Mouse (Mus musculus): ENCODE measurements at regions not wholly inside any gene's neighbourhood (a gene's known extent, or its start where the extent isn't known, plus 50 kb on each side); places are given as distances from the start of the nearest gene placed in this dataset.

DNA sequence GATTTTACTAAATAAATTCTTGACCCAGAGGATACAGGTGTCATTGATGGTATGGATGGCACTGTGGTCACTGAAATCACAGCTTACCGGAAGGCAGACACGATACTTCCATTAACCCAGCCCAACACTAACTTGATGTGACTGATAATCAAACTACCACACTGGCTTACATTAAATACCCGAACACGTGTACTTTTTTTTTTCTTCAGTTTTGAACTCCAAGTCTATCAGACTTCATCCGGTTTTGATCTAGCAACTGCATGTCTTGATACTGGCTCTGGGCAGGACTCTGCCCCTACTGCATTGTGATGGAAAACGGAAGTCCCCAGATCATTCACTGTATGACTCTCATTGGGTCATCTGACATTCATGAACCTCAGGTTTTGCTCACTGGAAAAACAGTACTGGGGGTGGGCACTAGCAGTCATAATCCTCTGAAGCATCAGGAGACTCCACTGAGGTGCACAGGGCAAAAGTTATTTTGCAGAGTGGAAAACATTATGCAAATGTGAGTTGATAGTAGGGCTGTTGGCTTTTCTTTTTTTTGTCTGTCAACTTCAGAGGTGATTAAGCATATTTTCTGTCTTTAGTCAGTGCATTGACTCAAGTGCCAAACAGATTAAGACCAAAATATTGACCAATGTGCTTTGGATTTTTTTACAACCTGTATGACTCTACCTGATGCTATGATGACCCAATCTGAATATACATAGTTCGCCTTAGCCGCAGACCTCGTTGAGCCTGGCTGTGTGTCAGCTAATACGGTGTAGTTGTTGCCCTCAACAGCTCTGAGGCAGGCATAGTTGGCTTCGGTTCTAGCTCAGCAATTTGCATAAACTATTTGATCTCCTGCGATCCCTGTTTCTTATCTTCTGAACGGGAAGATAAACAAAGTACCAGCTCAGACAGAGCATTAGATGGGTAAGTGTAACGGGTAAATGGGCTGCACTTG lies 174.1 kb upstream of the Cited2 start:
- H3K36me3 ChIP-seq (ENCODE audit: control insufficient read depth, insufficient read depth, low read length), result no peaks in the 10 kb centered on the region
- no peak overlapping the region for H3K9ac ChIP-seq (ENCODE audit: low read depth, low read length)
- H3K27me3 ChIP-seq (ENCODE audit: control insufficient read depth, insufficient read depth, low read length), result no peaks in the 10 kb centered on the region
- H3K4me3 ChIP-seq (ENCODE audit: low read depth, low read length), result no peak overlapping the region
- no peak overlapping the region for H3K4me2 ChIP-seq
- ATAC-seq (replicated peaks; ENCODE audit: insufficient number of reproducible peaks, low FRiP score, low TSS enrichment), result no peak
- H3K4me1 ChIP-seq (ENCODE audit: control insufficient read depth, insufficient read depth, low read length), result peaks cover 8% of the 10 kb centered on the region
- H3K27ac ChIP-seq (ENCODE audit: low read depth, low read length), result no peak overlapping the region
- H3K9me3 ChIP-seq (replicated peaks; ENCODE audit: control insufficient read depth, low read length), result no peaks in the 10 kb centered on the region
- 61% methylated on average over 14 of the region's 14 CpGs for WGBS (ENCODE audit: insufficient replicate concordance)

DNA sequence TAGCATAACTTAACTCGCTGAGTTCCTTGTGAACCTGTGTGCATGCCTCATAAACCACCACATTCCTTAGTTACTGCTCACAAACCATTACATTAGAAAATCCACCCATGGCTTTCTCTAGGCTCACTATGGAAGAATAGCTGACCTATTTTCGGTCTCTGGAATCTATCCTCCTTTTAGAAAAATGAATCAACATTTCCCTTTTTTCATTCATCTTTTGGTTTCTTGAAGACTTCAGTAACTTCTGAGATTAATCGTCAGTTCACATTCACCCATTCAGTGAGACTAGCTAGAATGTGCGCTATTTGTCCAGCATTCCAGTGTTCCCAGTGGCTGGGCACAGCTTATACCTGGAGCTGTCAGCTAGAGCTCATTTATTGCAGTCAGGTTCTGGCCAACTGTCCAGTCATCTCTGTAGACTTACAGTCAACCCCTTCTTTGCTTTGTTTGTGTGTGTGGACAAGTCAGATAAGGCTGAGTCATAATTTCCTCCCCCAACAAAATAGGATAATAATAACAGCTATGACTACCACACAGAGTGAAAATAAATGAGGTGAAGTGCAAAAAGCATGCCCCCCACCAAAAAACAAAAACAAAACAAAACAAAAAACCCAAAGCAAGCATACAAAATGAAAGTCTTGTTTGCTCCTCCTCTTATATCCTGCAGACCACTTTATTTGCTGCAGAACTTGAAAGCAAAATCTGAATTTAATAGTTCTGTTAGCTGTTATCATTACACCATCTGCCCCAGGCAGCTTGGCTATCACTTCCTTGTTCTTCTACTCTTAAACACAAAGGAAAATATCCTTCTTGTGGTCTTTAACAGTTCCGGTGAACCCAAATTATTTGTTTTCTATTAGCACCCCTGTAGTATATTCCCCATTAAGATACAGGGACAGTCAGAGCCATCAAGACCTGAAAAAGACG lies 173.0 kb upstream of the Cited2 start:
- Histone ChIP-seq H3K9me3 (replicated peaks; ENCODE audit: control insufficient read depth, low read length) (no peaks in the 10 kb centered on the region), H3K27me3 (ENCODE audit: control insufficient read depth, insufficient read depth, low read length) (no peaks in the 10 kb centered on the region), H3K4me2 (no peak overlapping the region), H3K4me3 (ENCODE audit: low read depth, low read length) (no peak overlapping the region), H3K36me3 (ENCODE audit: control insufficient read depth, insufficient read depth, low read length) (no peaks in the 10 kb centered on the region), H3K27ac (ENCODE audit: low read depth, low read length) (no peak overlapping the region), H3K4me1 (ENCODE audit: control insufficient read depth, insufficient read depth, low read length) (peaks cover 8% of the 10 kb centered on the region), H3K9ac (ENCODE audit: low read depth, low read length) (no peak overlapping the region)
- WGBS (ENCODE audit: insufficient replicate concordance), result 82% methylated on average over 6 of the region's 6 CpGs
- ATAC-seq (replicated peaks; ENCODE audit: insufficient number of reproducible peaks, low FRiP score, low TSS enrichment), result 0 out of 2 replicates have a peak, but pooled peaks have one; percentile 39

DNA sequence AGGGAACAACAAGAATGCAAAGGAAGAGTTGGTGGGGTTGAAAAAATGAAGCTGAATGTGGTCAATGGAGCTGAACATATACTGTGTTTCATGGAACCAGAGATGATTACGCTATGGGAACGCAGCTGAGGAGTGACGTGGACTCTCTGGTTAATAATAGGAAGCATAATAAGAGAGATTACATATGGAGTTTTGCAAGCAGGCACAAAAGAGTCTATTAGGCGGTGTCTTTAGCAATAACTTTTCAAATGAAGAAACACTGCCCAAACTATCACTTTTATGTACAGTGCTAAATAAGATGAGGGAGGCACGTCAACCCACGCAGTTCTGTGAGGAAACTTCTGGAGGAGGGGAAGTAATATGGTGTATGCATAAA lies 172.4 kb upstream of the Cited2 start:
- peaks cover 8% of the 10 kb centered on the region for H3K4me1 ChIP-seq (ENCODE audit: control insufficient read depth, insufficient read depth, low read length)
- no peaks in the 10 kb centered on the region for H3K36me3 ChIP-seq (ENCODE audit: control insufficient read depth, insufficient read depth, low read length)
- H3K9me3 ChIP-seq (replicated peaks; ENCODE audit: control insufficient read depth, low read length), result no peaks in the 10 kb centered on the region
- WGBS (ENCODE audit: insufficient replicate concordance), result 92% methylated on average over 6 of the region's 6 CpGs
- H3K4me3 ChIP-seq (ENCODE audit: low read depth, low read length), result no peak overlapping the region
- no peak overlapping the region for H3K27ac ChIP-seq (ENCODE audit: low read depth, low read length)
- H3K4me2 ChIP-seq, result no peak overlapping the region
- ATAC-seq (replicated peaks; ENCODE audit: insufficient number of reproducible peaks, low FRiP score, low TSS enrichment), result no peak
- no peak overlapping the region for H3K9ac ChIP-seq (ENCODE audit: low read depth, low read length)
- no peaks in the 10 kb centered on the region for H3K27me3 ChIP-seq (ENCODE audit: control insufficient read depth, insufficient read depth, low read length)

DNA sequence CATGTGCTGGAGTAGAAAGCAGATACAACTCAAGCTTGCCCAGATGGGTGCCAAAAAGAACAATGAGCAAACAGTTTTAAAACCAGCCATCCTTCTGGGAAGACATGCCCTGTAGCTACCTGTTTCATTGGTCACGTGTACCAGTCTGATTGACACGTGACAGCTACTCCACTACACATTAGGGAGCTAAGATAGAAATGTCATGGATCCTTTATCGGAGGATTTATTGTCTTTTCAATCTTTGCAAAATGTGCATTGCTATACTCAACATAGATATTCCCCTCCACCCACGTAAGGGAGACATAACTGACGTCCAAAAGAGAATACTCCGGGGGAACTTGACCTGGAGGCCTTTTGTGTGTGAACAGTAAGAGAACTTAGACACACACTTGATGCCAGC lies 171.1 kb upstream of the Cited2 start:
- H3K9ac ChIP-seq (ENCODE audit: low read depth, low read length), result no peak overlapping the region
- H3K4me1 ChIP-seq (ENCODE audit: control insufficient read depth, insufficient read depth, low read length), result peaks cover 8% of the 10 kb centered on the region
- H3K27me3 ChIP-seq (ENCODE audit: control insufficient read depth, insufficient read depth, low read length), result no peaks in the 10 kb centered on the region
- no peak for ATAC-seq (replicated peaks; ENCODE audit: insufficient number of reproducible peaks, low FRiP score, low TSS enrichment)
- no peak overlapping the region for H3K27ac ChIP-seq (ENCODE audit: low read depth, low read length)
- H3K9me3 ChIP-seq (replicated peaks; ENCODE audit: control insufficient read depth, low read length), result no peaks in the 10 kb centered on the region
- no peak overlapping the region for H3K4me2 ChIP-seq
- H3K36me3 ChIP-seq (ENCODE audit: control insufficient read depth, insufficient read depth, low read length), result no peaks in the 10 kb centered on the region
- 87% methylated on average over 6 of the region's 6 CpGs for WGBS (ENCODE audit: insufficient replicate concordance)
- H3K4me3 ChIP-seq (ENCODE audit: low read depth, low read length), result no peak overlapping the region

DNA sequence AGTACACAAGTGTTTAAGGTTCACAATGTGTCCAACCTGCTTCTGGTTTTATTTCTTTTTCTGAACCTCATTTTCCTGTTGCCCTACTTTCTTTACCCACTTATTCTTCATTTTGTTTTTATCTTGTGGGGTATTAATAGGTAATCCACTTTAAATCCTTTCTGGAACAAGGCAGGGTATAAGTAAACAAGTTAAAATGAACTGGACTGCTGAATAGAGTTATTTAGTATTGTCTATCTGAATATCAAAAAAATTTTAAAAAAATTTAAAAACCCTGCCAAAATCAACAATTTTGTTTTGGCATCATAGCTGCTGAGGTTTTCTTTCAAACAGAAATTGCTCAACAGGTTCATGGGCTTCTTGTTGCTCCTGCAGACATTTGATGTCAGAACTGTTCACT lies 170.7 kb upstream of the Cited2 start:
- H3K4me3 ChIP-seq (ENCODE audit: low read depth, low read length), result no peak overlapping the region
- no peak overlapping the region for H3K27ac ChIP-seq (ENCODE audit: low read depth, low read length)
- no peak for ATAC-seq (replicated peaks; ENCODE audit: insufficient number of reproducible peaks, low FRiP score, low TSS enrichment)

DNA sequence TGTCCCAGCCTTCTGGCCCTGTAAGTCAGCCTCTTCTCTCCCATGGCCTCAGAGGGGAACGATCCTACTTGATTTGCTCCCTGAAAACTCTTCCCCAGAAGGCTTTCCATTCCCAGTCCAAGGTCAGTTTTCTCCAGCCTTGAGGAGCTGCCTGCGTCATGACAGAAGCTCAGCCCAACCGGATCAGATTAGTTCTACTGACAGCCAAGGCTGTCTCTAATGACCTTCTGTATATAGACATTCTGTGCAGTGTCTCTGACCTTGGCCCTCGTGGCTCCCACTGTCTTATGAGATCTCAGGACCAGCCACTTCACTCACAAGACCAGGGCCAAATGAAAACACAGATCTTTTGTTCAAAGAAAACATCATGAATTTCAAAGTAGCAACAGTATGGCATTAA lies 166.6 kb upstream of the Cited2 start:
- 57% methylated on average over 4 of the region's 4 CpGs for WGBS (ENCODE audit: insufficient replicate concordance)
- Histone ChIP-seq H3K4me2 (no peak overlapping the region), H3K4me1 (ENCODE audit: control insufficient read depth, insufficient read depth, low read length) (0 out of 2 replicates have a peak, but pooled peaks cover 3% of the 10 kb centered on the region), H3K9ac (ENCODE audit: low read depth, low read length) (no peak overlapping the region), H3K4me3 (ENCODE audit: low read depth, low read length) (no peak overlapping the region), H3K27ac (ENCODE audit: low read depth, low read length) (no peak overlapping the region), H3K9me3 (replicated peaks; ENCODE audit: control insufficient read depth, low read length) (no peaks in the 10 kb centered on the region), H3K36me3 (ENCODE audit: control insufficient read depth, insufficient read depth, low read length) (no peaks in the 10 kb centered on the region), H3K27me3 (ENCODE audit: control insufficient read depth, insufficient read depth, low read length) (no peaks in the 10 kb centered on the region)
- ATAC-seq (replicated peaks; ENCODE audit: insufficient number of reproducible peaks, low FRiP score, low TSS enrichment), result no peak

More for the DNA sequence above, 170.7 kb upstream of the Cited2 start:
- no peak overlapping the region for H3K4me2 ChIP-seq
- no peaks in the 10 kb centered on the region for H3K27me3 ChIP-seq (ENCODE audit: control insufficient read depth, insufficient read depth, low read length)
- no peaks in the 10 kb centered on the region for H3K36me3 ChIP-seq (ENCODE audit: control insufficient read depth, insufficient read depth, low read length)
- no peaks in the 10 kb centered on the region for H3K9me3 ChIP-seq (replicated peaks; ENCODE audit: control insufficient read depth, low read length)
- no peak overlapping the region for H3K9ac ChIP-seq (ENCODE audit: low read depth, low read length)
- peaks cover 8% of the 10 kb centered on the region for H3K4me1 ChIP-seq (ENCODE audit: control insufficient read depth, insufficient read depth, low read length)

DNA sequence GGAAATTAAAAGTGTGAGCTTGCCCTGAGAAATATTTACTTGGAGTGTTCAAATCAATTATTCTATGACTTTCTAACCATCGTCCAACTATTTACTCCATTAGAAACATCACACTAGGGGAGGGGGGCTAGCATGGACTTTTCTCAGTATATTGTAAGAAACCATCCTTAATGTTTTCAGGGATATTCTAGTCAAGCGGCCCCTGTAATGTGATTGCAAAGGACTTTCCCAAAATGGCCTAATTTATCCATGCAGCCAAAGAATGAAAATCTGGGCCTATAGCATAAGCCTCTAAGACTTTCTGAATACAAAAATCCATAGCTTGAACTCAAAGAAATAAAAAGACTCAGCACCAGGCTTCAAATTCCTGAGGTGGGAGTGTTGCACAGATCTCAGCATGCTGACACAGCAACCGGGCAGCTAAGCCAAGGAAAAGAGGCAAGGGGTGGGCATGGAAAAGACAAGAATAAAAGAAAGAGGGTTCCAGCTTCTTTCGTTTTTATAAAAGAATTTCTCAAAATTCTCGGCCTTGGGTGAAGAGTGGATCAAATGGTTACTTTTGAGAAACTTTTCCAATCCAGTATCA lies 163.6 kb upstream of the Cited2 start:
- WGBS (ENCODE audit: insufficient replicate concordance), result 56% methylated on average over 5 of the region's 5 CpGs
- no peaks in the 10 kb centered on the region for H3K9me3 ChIP-seq (replicated peaks; ENCODE audit: control insufficient read depth, low read length)
- H3K4me1 ChIP-seq (ENCODE audit: control insufficient read depth, insufficient read depth, low read length), result peaks cover 9% of the 10 kb centered on the region
- H3K27ac ChIP-seq (ENCODE audit: low read depth, low read length), result no peak overlapping the region
- H3K27me3 ChIP-seq (ENCODE audit: control insufficient read depth, insufficient read depth, low read length), result no peaks in the 10 kb centered on the region
- H3K4me3 ChIP-seq (ENCODE audit: low read depth, low read length), result no peak overlapping the region
- no peaks in the 10 kb centered on the region for H3K36me3 ChIP-seq (ENCODE audit: control insufficient read depth, insufficient read depth, low read length)
- H3K9ac ChIP-seq (ENCODE audit: low read depth, low read length), result no peak overlapping the region
- no peak overlapping the region for H3K4me2 ChIP-seq
- ATAC-seq (replicated peaks; ENCODE audit: insufficient number of reproducible peaks, low FRiP score, low TSS enrichment), result no peak

DNA sequence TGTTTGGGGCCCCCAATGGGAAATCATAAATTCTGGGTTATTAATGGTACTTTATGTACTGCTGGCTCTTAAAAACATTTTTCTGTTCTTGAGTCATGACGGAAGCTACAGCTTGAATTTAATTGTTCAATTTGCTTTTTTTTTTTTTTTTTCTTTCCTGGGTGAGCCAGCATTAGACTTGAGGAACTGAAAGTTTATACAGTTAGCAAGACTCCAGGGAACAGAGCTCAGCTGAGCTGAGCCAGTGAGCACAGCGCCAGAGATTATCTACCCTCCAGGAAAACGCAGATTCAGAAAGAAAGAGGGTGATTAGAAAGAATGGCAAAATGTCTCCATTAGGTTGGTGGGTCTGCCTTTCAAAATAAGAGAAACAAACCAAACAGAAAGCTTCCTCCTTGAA lies 163.0 kb upstream of the Cited2 start:
- ATAC-seq (replicated peaks; ENCODE audit: insufficient number of reproducible peaks, low FRiP score, low TSS enrichment), result no peak
- WGBS (ENCODE audit: insufficient replicate concordance), result 30% methylated on average over 3 of the region's 3 CpGs
- H3K4me1 ChIP-seq (ENCODE audit: control insufficient read depth, insufficient read depth, low read length), result peaks cover 9% of the 10 kb centered on the region

More for the DNA sequence above, 163.0 kb upstream of the Cited2 start:
- Histone ChIP-seq H3K36me3 (ENCODE audit: control insufficient read depth, insufficient read depth, low read length) (no peaks in the 10 kb centered on the region), H3K9me3 (replicated peaks; ENCODE audit: control insufficient read depth, low read length) (no peaks in the 10 kb centered on the region), H3K27me3 (ENCODE audit: control insufficient read depth, insufficient read depth, low read length) (no peaks in the 10 kb centered on the region), H3K4me3 (ENCODE audit: low read depth, low read length) (no peak overlapping the region), H3K9ac (ENCODE audit: low read depth, low read length) (no peak overlapping the region), H3K27ac (ENCODE audit: low read depth, low read length) (peak overlapping the region; percentile 25; the same call in 1 of the 2 replicates), H3K4me2 (no peak overlapping the region)
